Mouse (Mus musculus) ovary, adult 2 months (tissue): Measurements from ENCODE around the gene Mmp10. TPM values are rescaled to one million over a fixed set of nuclear protein-coding genes. Genes with fewer than 3 reads are reported as not detected.

ENCODE experiments used
- polyA plus RNA-seq: library from polyadenylated mRNA; depleted of rRNA; stranded (reverse); fragments of >200 nt; gene quantifications from 2 replicates; pipeline ENCODE4 v1.2.3, GENCODE M21; 2012; rRNA removed

Gene Mmp10
- 0.11 and 0.63 TPM in 2 replicates for polyA plus RNA-seq

GRCm38 (mm10) chr9:7502051-7502450 is at the start of gene Mmp10:
TSS of gene Mmp10 (plus strand) at chr9:7502352.

GRCm38 (mm10) chr9:7558221-7559017 is 56.3 kb downstream of the Mmp10 start, which contains the start of gene Mmp8:
TSS of gene Mmp8 (plus strand) at chr9:7558456.

Other genes starting within 250 kb of the Mmp10 start
- gene Mmp13, start 229.8 kb upstream of the Mmp10 start, polyA plus RNA-seq = 0.12 and 0.19 TPM in 2 replicates
- 0.80 and 0.81 TPM in 2 replicates for gene Mmp12, start 158.0 kb upstream of the Mmp10 start, polyA plus RNA-seq
- gene Mmp1b, start 114.3 kb upstream of the Mmp10 start, polyA plus RNA-seq = not detected in 2 replicates
- gene Mmp3, start 56.5 kb upstream of the Mmp10 start, polyA plus RNA-seq = 0.90 and 1.4 TPM in 2 replicates
- 0.61 and 0.70 TPM in 2 replicates for gene Mmp8, start 56.1 kb downstream of the Mmp10 start, polyA plus RNA-seq
- 0.18 TPM in 1 of 2 replicates, not detected in the other for gene Mmp27, start 69.0 kb downstream of the Mmp10 start, polyA plus RNA-seq
- not detected in 2 replicates for gene Mmp20, start 125.9 kb downstream of the Mmp10 start, polyA plus RNA-seq
- 1.5 and 6.2 TPM in 2 replicates for gene Mmp7, start 189.7 kb downstream of the Mmp10 start, polyA plus RNA-seq